Mouse (Mus musculus) liver, postnatal 0 days (tissue): Measurements from ENCODE around the gene Vat1. TPM values are rescaled to one million over a fixed set of nuclear protein-coding genes. Genes with fewer than 3 reads are reported as not detected.

ENCODE experiments used
- ATAC-seq: fragments of 200-750 bp; cut with Nextera tagmentation; 2 replicates; pipeline ENCODE4 v1.8.0; 2017; ENCODE audit warnings: mild to moderate bottlenecking, moderate library complexity
- DNase-seq: peaks from one replicate; pipeline ENCODE4 v3.0.0-alpha.2; 2016
- H3K27ac ChIP-seq: fragments of 300-500 bp; sonication (generic); 2 replicates; pipeline ENCODE4 v1.5.1; 2014; ENCODE audit warnings: antibody characterized with exemption, moderate library complexity, mild to moderate bottlenecking, low read depth
- H3K27me3 ChIP-seq: fragments of 300-500 bp; sonication (generic); 2 replicates; pipeline ENCODE4 v1.6.1; 2014; ENCODE audit warnings: low read length, control low read depth, mixed read lengths; ENCODE audit not compliant: insufficient read depth
- H3K36me3 ChIP-seq: fragments of 300-500 bp; sonication (generic); replicated peaks from 2 replicates; pipeline ENCODE4 v1.6.1; 2014; ENCODE audit warnings: mild to moderate bottlenecking, control low read depth, low read length, moderate library complexity, mixed read lengths; ENCODE audit not compliant: insufficient read depth
- H3K4me1 ChIP-seq: fragments of 300-500 bp; sonication (generic); 2 replicates; pipeline ENCODE4 v1.6.1; 2014; ENCODE audit warnings: antibody characterized with exemption, mild to moderate bottlenecking, control low read depth; ENCODE audit not compliant: insufficient read depth
- H3K4me2 ChIP-seq: fragments of 300-500 bp; sonication (generic); 2 replicates; pipeline ENCODE4 v1.6.1; 2014; ENCODE audit warnings: low read depth, mild to moderate bottlenecking, low read length, moderate library complexity, mixed read lengths
- H3K4me3 ChIP-seq: fragments of 300-500 bp; sonication (generic); 2 replicates; pipeline ENCODE4 v1.5.1; 2014; ENCODE audit warnings: low read depth, low read length
- H3K9ac ChIP-seq: fragments of 300-500 bp; sonication (generic); replicated peaks from 2 replicates; pipeline ENCODE4 v1.6.1; 2014; ENCODE audit warnings: mild to moderate bottlenecking, moderate library complexity
- H3K9me3 ChIP-seq: fragments of 300-500 bp; sonication (generic); 2 replicates; pipeline ENCODE4 v1.6.1; 2016; ENCODE audit warnings: mild to moderate bottlenecking, control low read depth, low read length, mixed read lengths
- CTCF ChIP-seq: sonication (generic); IDR thresholded peaks from 2 replicates; pipeline ENCODE4 v1.5.1; 2016; ENCODE audit warnings: antibody characterized with exemption, low read depth
- EP300 ChIP-seq: IDR thresholded peaks from 2 replicates; pipeline ENCODE4 v1.6.1; 2016; ENCODE audit warnings: antibody characterized with exemption, low read depth, mild to moderate bottlenecking
- WGBS: fragments of 180-500 bp; shearing (Covaris S2); extraction: QIAGEN DNeasy Blood & Tissue Kit; methylation state at CpG from one replicate; pipeline ENCODE4 v1.1.7; 2014; ENCODE audit not compliant: insufficient replicate concordance; 5-methylcytosine and 5-hydroxymethylcytosine counted together
- polyA plus RNA-seq: library from polyadenylated mRNA; unstranded; fragments of >200 nt; fragmentation: Nextera tagmentation; extraction: Ambion mirVana; gene quantifications from 2 replicates; pipeline ENCODE4 v1.2.1, GENCODE M21; 2015

Gene Vat1
- polyA plus RNA-seq, 1 experiment from 2014 or later = 8.4 TPM

DNA sequence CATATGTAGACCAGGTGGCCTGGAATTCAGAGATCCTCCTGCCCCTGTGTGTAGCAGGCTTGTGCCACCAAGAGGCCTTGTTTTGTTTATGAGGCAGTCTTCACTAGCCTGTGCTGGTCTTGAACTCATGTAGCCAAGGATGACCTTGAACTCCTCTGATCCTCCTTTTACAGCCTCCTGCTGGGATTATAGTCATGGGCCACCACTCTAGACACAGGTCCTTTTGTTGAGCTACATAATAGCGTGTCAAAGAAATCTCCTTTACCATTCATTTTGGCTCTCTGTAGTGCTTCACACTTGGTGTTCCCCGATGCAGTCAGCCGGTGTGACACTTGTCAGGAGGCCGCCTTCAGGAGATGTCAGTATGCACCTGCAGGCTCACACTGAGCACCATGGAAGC lies 29.1 kb downstream of the Vat1 start:
- Histone ChIP-seq H3K36me3 (peaks cover 23% of the 10 kb centered on the region), H3K4me2 (no peak overlapping the region), H3K4me1 (no peaks in the 10 kb centered on the region), H3K27me3 (no peaks in the 10 kb centered on the region), H3K9ac (no peak overlapping the region), H3K9me3 (no peaks in the 10 kb centered on the region), H3K4me3 (no peak overlapping the region), H3K27ac (no peak overlapping the region)
- ATAC-seq = no peak
- no peak for DNase-seq
- whole genome bisulfite sequencing = 84% methylated on average over 4 of the region's 4 CpGs
- TF ChIP-seq EP300 (no peak), CTCF (no peak)

DNA sequence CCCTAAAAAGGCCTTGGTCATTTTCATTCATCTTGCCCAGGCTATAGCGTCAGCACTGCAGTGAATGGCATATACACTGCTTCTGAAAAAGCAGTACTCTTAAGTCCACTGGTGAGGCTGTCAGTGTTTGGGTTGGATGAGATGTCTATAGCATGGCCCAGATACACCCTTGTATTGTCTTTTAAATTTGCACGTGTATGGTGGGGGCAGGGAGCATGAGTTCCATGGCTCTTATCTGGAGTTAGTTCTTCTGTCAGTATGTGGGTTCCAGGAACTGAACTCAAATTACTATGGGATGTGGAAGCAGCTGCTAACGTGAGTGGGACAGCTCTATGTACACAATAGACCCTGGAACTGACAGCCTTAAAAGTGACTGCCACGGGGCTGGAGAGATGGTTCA lies 30.2 kb downstream of the Vat1 start:
- no peak overlapping the region for H3K4me3 ChIP-seq

GRCm38 (mm10) chr11:101433396-101433795 lies 32.6 kb downstream of the Vat1 start:
- TF ChIP-seq CTCF (no peak), EP300 (no peak)
- ATAC-seq (no peak), DNase-seq (no peak)
- Histone ChIP-seq H3K4me3 (no peak overlapping the region), H3K27ac (no peak overlapping the region), H3K36me3 (peaks cover 45% of the 10 kb centered on the region), H3K9me3 (no peaks in the 10 kb centered on the region), H3K27me3 (no peaks in the 10 kb centered on the region), H3K4me2 (no peak overlapping the region), H3K4me1 (no peaks in the 10 kb centered on the region), H3K9ac (no peak overlapping the region)
- 89% methylated on average over 13 of the region's 13 CpGs for WGBS

More for the DNA sequence above, 30.2 kb downstream of the Vat1 start:
- H3K36me3 ChIP-seq = peaks cover 32% of the 10 kb centered on the region
- H3K4me2 ChIP-seq = no peak overlapping the region
- ATAC-seq (no peak), DNase-seq (no peak)
- H3K4me1 ChIP-seq = no peaks in the 10 kb centered on the region
- no peaks in the 10 kb centered on the region for H3K9me3 ChIP-seq
- no peaks in the 10 kb centered on the region for H3K27me3 ChIP-seq
- 55% methylated on average over 4 of the region's 4 CpGs for WGBS
- H3K27ac ChIP-seq = no peak overlapping the region
- TF ChIP-seq CTCF (no peak), EP300 (no peak)
- no peak overlapping the region for H3K9ac ChIP-seq

DNA sequence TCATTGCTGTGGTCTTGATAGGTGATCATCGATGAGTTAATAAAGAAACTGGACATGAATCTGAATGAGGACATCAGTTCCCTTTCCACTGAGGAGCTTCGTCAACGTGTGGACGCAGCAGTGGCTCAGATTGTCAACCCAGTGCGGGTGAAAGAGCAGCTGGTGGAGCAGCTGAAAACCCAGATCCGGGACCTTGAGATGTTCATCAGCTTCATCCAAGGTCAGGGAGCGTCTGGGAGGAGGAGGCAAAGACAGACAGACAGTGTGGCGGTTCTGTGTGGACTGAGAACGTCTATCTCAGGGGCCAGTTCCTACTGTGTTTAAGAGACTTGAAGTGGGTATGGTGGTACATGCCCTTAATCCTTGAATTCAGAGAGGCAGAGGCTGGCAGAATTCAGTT lies 34.7 kb downstream of the Vat1 start:
- no peak for ATAC-seq
- WGBS = 91% methylated on average over 9 of the region's 9 CpGs
- no peak overlapping the region for H3K4me2 ChIP-seq
- peaks cover 5% of the 10 kb centered on the region for H3K4me1 ChIP-seq
- H3K9me3 ChIP-seq = no peaks in the 10 kb centered on the region
- TF ChIP-seq CTCF = no peak
- TF ChIP-seq EP300 = no peak
- H3K9ac ChIP-seq = no peak overlapping the region
- no peak overlapping the region for H3K4me3 ChIP-seq
- H3K27me3 ChIP-seq = no peaks in the 10 kb centered on the region
- peaks cover 45% of the 10 kb centered on the region for H3K36me3 ChIP-seq
- DNase-seq = no peak
- no peak overlapping the region for H3K27ac ChIP-seq

DNA sequence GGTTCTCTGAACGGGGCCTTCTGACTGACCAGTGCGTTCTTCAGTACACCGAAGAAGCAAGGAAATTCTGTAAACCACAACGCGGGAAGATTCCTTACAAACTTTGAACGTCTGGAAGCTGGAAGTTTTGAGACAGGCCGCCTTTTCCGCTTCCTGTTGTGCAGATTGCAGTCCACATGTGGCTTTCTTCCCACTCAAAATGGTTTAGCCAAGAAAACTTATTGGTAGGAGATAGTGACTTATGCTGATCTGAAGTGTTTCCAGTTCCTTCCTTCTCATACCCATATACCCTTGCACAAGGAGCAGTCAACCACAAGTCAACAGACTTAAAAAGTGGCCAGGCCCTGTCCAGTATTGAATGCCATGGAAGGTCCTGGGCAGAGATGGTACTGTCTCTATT lies 39.9 kb downstream of the Vat1 start:
- no peak for ATAC-seq
- Histone ChIP-seq H3K4me3 (peak overlapping the region; percentile 80), H3K9ac (0 out of 2 replicates have a peak overlapping the region, but pooled peaks have one; percentile 80), H3K9me3 (no peaks in the 10 kb centered on the region), H3K4me1 (peaks cover 23% of the 10 kb centered on the region), H3K27ac (no peak overlapping the region), H3K36me3 (peaks cover 15% of the 10 kb centered on the region), H3K4me2 (peak overlapping the region; percentile 93), H3K27me3 (no peaks in the 10 kb centered on the region)
- TF ChIP-seq EP300 = no peak
- no peak for TF ChIP-seq CTCF
- WGBS = 54% methylated on average over 8 of the region's 8 CpGs
- no peak for DNase-seq

GRCm38 (mm10) chr11:101424925-101425813 lies 40.9 kb downstream of the Vat1 start, which contains the start of the genes Rundc1 and Ptges3l:
Rundc1 (plus strand) TSS chr11:101425085.
Ptges3l (minus strand) TSS chr11:101425333.
- H3K27ac ChIP-seq = peak within 1 kb of the TSS; percentile 75
- DNase-seq (peak; percentile 99), ATAC-seq (peak; percentile 94)
- peaks cover 23% of the 10 kb centered on the region for H3K4me1 ChIP-seq
- H3K27me3 ChIP-seq = no peaks in the 10 kb centered on the region
- peak within 1 kb of the TSS; percentile 80 for H3K9ac ChIP-seq
- H3K9me3 ChIP-seq = no peaks in the 10 kb centered on the region
- H3K4me2 ChIP-seq = peak within 1 kb of the TSS; percentile 93
- peak within 1 kb of the TSS; percentile 80 for H3K4me3 ChIP-seq
- TF ChIP-seq CTCF (peak; percentile 69), EP300 (no peak)
- peaks cover 8% of the 10 kb centered on the region; the same call in 1 of the 2 replicates for H3K36me3 ChIP-seq
- WGBS = under 1% methylated on average over 71 of the region's 81 CpGs
